Mouse (Mus musculus) heart, embryonic 11.5 days (tissue): ENCODE measurements around the gene Nek1. TPM values are rescaled to one million over a fixed set of nuclear protein-coding genes. Genes with fewer than 3 reads are reported as not detected.

ENCODE experiments used
- ATAC-seq: fragments of 200-750 bp; cut with Nextera tagmentation; replicated peaks from 2 replicates; pipeline ENCODE4 v1.8.0; 2017; ENCODE audit warnings: moderate library complexity; ENCODE audit not compliant: insufficient number of reproducible peaks, low FRiP score, low TSS enrichment
- H3K27ac ChIP-seq: fragments of 300-500 bp; sonication (generic); 2 replicates; pipeline ENCODE4 v1.5.1; 2014; ENCODE audit warnings: mild to moderate bottlenecking, low read depth, low read length
- H3K27me3 ChIP-seq: fragments of 300-500 bp; sonication (generic); 2 replicates; pipeline ENCODE4 v1.6.1; 2014; ENCODE audit warnings: mild to moderate bottlenecking, low read length, mixed read lengths; ENCODE audit not compliant: control insufficient read depth, insufficient read depth
- H3K36me3 ChIP-seq: fragments of 300-500 bp; sonication (generic); 2 replicates; pipeline ENCODE4 v1.6.1; 2014; ENCODE audit warnings: mild to moderate bottlenecking, low read length, moderate library complexity, mixed read lengths; ENCODE audit not compliant: control insufficient read depth, insufficient read depth
- H3K4me1 ChIP-seq: fragments of 300-500 bp; sonication (generic); 2 replicates; pipeline ENCODE4 v1.6.1; 2014; ENCODE audit warnings: low read length; ENCODE audit not compliant: control insufficient read depth, insufficient read depth
- H3K4me2 ChIP-seq: fragments of 300-500 bp; sonication (generic); 2 replicates; pipeline ENCODE4 v1.6.1; 2014; ENCODE audit warnings: mild to moderate bottlenecking, moderate library complexity
- H3K4me3 ChIP-seq: fragments of 300-500 bp; sonication (generic); 2 replicates; pipeline ENCODE4 v1.5.1; 2014; ENCODE audit warnings: low read depth, low read length
- H3K9ac ChIP-seq: fragments of 300-500 bp; sonication (generic); 2 replicates; pipeline ENCODE4 v1.6.1; 2014; ENCODE audit warnings: mild to moderate bottlenecking, low read depth, low read length, moderate library complexity
- H3K9me3 ChIP-seq: fragments of 300-500 bp; sonication (generic); replicated peaks from 2 replicates; pipeline ENCODE4 v1.6.1; 2016; ENCODE audit warnings: low read length; ENCODE audit not compliant: control insufficient read depth
- WGBS: fragments of 180-500 bp; shearing (Covaris S2); extraction: QIAGEN DNeasy Blood & Tissue Kit; methylation state at CpG from one replicate; pipeline ENCODE4 v1.1.7; 2014; ENCODE audit not compliant: insufficient replicate concordance; 5-methylcytosine and 5-hydroxymethylcytosine counted together
- polyA plus RNA-seq: library from polyadenylated mRNA; unstranded; fragments of >200 nt; fragmentation: Nextera tagmentation; extraction: Ambion mirVana; gene quantifications from 2 replicates; pipeline ENCODE4 v1.2.1, GENCODE M21; 2014

The Nek1 gene
- polyA plus RNA-seq, 1 experiment from 2014 or later = 16.4 TPM

DNA sequence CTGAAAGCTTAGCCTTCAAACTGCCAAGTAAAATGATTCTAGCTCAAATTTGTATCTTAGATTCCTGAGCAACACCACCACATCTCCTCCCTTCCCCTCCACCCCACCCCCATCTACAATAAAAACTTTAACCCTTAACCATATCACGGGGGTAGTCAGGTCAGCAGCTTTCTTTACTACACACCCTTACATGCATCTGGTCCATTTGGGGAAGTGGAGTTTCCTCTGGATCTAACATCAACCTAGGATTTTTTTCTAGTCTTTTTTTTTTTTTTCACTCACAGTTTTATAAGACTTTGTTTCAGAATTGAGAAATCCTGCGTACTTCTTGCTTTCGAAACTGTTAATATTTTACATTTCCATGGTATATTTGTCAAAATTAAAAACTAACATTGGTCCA, 30.2 kb upstream of the Nek1 start:
- WGBS = 93% methylated on average over 3 of the region's 3 CpGs
- ATAC-seq = no peak
- Histone ChIP-seq H3K4me2 (no peak overlapping the region), H3K36me3 (no peaks in the 10 kb centered on the region), H3K9me3 (no peaks in the 10 kb centered on the region), H3K27me3 (no peaks in the 10 kb centered on the region), H3K9ac (no peak overlapping the region), H3K4me1 (peaks cover 11% of the 10 kb centered on the region), H3K4me3 (no peak overlapping the region), H3K27ac (no peak overlapping the region)

GRCm38 (mm10) chr8:60963931-60964330, 29.1 kb upstream of the Nek1 start:
- no peaks in the 10 kb centered on the region for H3K27me3 ChIP-seq
- ATAC-seq = no peak
- peaks cover 12% of the 10 kb centered on the region for H3K4me1 ChIP-seq
- no peak overlapping the region for H3K27ac ChIP-seq
- no peaks in the 10 kb centered on the region for H3K9me3 ChIP-seq
- WGBS = 46% methylated on average over 2 of the region's 2 CpGs
- no peaks in the 10 kb centered on the region for H3K36me3 ChIP-seq
- no peak overlapping the region for H3K4me3 ChIP-seq
- H3K9ac ChIP-seq = no peak overlapping the region
- no peak overlapping the region for H3K4me2 ChIP-seq

DNA sequence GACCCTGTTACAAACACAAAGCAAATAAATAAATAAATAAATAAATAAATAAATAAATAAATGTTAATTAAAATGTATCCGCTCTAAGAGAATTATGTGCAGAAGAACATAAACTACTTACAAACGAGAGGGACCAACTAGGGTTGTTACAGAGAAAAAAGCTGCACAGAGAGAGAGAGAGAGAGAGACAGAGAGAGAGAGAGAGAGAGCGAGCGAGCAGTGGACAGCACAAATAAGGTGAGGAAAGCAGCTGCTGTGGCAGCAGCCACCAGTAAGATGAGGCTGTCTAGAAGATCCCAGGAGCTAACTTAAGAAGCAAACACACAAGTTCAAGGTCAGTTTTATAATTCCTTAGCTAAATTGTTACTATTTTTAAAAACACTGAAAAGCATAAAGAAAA, 28.5 kb upstream of the Nek1 start:
- no peak overlapping the region for H3K27ac ChIP-seq
- WGBS = 64% methylated on average over 4 of the region's 4 CpGs
- no peak for ATAC-seq
- H3K9ac ChIP-seq = no peak overlapping the region
- H3K27me3 ChIP-seq = no peaks in the 10 kb centered on the region
- peaks cover 15% of the 10 kb centered on the region for H3K4me1 ChIP-seq
- H3K4me3 ChIP-seq = no peak overlapping the region
- H3K4me2 ChIP-seq = no peak overlapping the region
- H3K9me3 ChIP-seq = no peaks in the 10 kb centered on the region
- no peaks in the 10 kb centered on the region for H3K36me3 ChIP-seq

DNA sequence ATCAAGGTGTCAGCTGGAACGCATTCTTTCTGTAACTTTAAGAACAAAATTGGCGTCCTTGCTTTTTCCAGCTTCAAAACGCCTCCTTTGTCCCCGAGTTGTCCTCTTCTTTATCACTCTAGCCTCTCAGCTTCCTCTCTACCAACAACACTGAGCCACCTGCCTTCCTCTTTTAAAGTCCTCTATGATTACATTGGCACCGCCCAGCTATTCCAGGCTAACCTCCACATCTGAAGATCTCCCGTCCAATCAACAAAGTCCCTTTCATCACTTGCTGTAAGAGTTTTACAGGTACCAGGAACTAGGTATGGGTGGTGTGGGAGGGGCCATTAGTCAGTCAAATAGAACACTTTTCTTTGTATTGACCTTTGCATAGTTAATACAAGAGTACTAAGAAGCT, 27.7 kb upstream of the Nek1 start:
- Histone ChIP-seq H3K4me2 (peak overlapping the region; percentile 18), H3K36me3 (no peaks in the 10 kb centered on the region), H3K9me3 (no peaks in the 10 kb centered on the region), H3K27me3 (no peaks in the 10 kb centered on the region), H3K4me1 (peaks cover 15% of the 10 kb centered on the region), H3K4me3 (no peak overlapping the region), H3K27ac (no peak overlapping the region), H3K9ac (no peak overlapping the region)
- no peak for ATAC-seq
- WGBS = 36% methylated on average over 6 of the region's 6 CpGs

DNA sequence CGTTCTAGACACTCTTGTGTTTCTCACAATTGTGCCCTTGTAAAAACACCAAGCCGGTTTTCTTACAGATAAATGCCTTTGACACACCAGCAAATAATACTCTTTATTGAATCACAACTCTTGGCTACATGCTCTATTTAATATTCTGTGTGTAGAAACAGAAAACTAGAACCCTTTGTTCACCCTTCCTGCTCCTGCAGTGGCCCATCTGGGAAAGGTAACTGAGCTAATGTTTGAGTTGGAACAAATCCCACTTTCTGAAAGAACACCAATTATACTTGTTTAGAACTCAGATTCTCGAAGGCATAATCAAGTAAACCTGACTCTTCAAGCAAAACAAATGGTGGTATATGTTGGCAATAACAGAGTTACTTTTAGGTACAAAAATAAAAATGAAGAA, 27.3 kb upstream of the Nek1 start:
- H3K27ac ChIP-seq = no peak overlapping the region
- no peaks in the 10 kb centered on the region for H3K9me3 ChIP-seq
- no peak overlapping the region for H3K9ac ChIP-seq
- H3K36me3 ChIP-seq = no peaks in the 10 kb centered on the region
- no peak overlapping the region for H3K4me2 ChIP-seq
- 54% methylated on average over 3 of the region's 3 CpGs for WGBS
- H3K4me3 ChIP-seq = no peak overlapping the region
- peaks cover 15% of the 10 kb centered on the region for H3K4me1 ChIP-seq
- ATAC-seq = no peak
- no peaks in the 10 kb centered on the region for H3K27me3 ChIP-seq

DNA sequence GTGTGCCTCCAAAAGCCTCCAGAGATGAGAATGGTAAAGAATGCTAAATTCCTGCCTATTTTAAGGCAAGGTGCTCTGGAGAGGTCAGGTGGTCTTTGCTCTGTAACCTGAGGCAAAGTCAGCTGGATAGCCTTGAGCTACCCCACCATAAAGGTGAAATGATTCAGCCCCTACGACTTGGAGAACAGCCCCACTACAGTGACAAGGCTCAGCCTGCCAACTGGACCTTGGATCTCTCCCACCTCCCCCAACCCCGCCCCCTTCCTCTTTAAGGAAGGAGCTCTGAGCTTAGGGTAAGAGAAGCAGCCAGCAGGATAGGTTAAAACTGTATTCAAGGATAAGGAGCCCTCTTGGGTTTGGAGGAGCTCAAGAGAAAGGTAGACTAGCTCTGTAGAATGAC, 23.9 kb upstream of the Nek1 start:
- no peak overlapping the region for H3K9ac ChIP-seq
- H3K4me2 ChIP-seq = no peak overlapping the region
- WGBS = 24% methylated on average over 2 of the region's 2 CpGs
- no peak overlapping the region for H3K4me3 ChIP-seq
- H3K27ac ChIP-seq = no peak overlapping the region
- no peak for ATAC-seq
- no peaks in the 10 kb centered on the region for H3K36me3 ChIP-seq
- H3K4me1 ChIP-seq = peaks cover 25% of the 10 kb centered on the region
- no peaks in the 10 kb centered on the region for H3K9me3 ChIP-seq
- H3K27me3 ChIP-seq = no peaks in the 10 kb centered on the region

- 64% methylated on average over 4 of the region's 4 CpGs for WGBS
- H3K4me3 ChIP-seq = no peak overlapping the region
- no peak overlapping the region for H3K27ac ChIP-seq
- peaks cover 16% of the 10 kb centered on the region for H3K4me1 ChIP-seq
- ATAC-seq = no peak
- H3K9ac ChIP-seq = no peak overlapping the region
- no peaks in the 10 kb centered on the region for H3K27me3 ChIP-seq
- H3K9me3 ChIP-seq = no peaks in the 10 kb centered on the region
- H3K36me3 ChIP-seq = no peaks in the 10 kb centered on the region
- H3K4me2 ChIP-seq = no peak overlapping the region
Measured at GRCm38 (mm10) chr8:60971808-60972207, 21.2 kb upstream of the Nek1 start.

DNA sequence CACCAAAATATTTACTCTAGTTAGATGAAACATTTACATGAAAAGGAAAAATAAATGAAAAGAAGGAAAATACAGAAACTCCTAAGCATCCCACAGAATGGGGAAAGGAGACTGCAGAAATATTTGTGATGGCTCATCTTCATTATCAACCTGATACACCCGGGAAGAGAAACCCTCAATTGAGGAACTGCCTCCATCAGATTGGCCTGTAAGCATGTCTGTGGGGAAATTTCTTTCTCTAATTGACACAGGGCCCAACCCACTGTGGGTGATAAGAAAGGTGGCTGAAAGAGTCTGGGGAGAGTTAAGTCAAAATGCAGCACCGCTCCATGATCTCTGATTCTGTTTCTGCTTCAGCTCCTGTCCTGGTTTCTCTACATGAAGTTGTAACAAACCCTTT, 19.5 kb upstream of the Nek1 start:
- H3K27ac ChIP-seq = peak overlapping the region; percentile 25; the same call in 1 of the 2 replicates
- H3K27me3 ChIP-seq = no peaks in the 10 kb centered on the region
- H3K4me2 ChIP-seq = 0 out of 2 replicates have a peak overlapping the region, but pooled peaks have one; percentile 9
- peaks cover 16% of the 10 kb centered on the region for H3K4me1 ChIP-seq
- no peak overlapping the region for H3K4me3 ChIP-seq
- 0 out of 2 replicates have a peak, but pooled peaks have one; percentile 52 for ATAC-seq
- 61% methylated on average over 2 of the region's 2 CpGs for WGBS
- H3K36me3 ChIP-seq = no peaks in the 10 kb centered on the region
- no peaks in the 10 kb centered on the region for H3K9me3 ChIP-seq
- no peak overlapping the region for H3K9ac ChIP-seq

DNA sequence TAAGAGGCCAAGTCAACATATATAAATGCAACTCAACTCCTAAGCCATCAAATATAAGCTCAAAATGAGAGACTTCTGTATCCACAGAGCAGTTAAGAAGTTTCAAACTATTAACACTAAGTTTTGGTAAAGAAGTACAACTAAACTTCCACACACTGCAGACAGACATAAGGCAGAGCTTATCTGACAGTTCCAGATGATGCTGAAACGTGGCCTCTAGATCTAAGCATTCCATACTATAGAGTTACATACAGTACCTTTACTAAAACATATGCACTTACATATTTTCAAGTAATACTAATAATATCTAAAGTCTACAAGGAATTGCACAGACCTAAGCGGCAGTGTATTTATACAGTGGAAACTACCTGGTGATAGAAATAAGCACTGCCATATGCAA, 18.2 kb upstream of the Nek1 start:
- peak; percentile 74; the same call in 1 of the 2 replicates for ATAC-seq
- 0 out of 2 replicates have a peak overlapping the region, but pooled peaks have one; percentile 15 for H3K4me2 ChIP-seq
- peaks cover 12% of the 10 kb centered on the region for H3K4me1 ChIP-seq
- WGBS = 63% methylated on average over 2 of the region's 2 CpGs
- no peaks in the 10 kb centered on the region for H3K36me3 ChIP-seq
- no peak overlapping the region for H3K27ac ChIP-seq
- H3K9ac ChIP-seq = no peak overlapping the region
- no peak overlapping the region for H3K4me3 ChIP-seq
- H3K27me3 ChIP-seq = no peaks in the 10 kb centered on the region
- H3K9me3 ChIP-seq = no peaks in the 10 kb centered on the region
